Mouse (Mus musculus) layer of hippocampus, postnatal 36 days (tissue): ENCODE results near the gene Hmx2. TPM values are rescaled to one million over a fixed set of nuclear protein-coding genes. Genes with fewer than 3 reads are reported as not detected.

Experiments
- DNase-seq, 2 experiments: peaks; one replicate each; pipeline ENCODE4 v3.0.0; 2022
- total RNA-seq, 2 experiments: library from RNA; stranded (reverse); gene quantifications; 2 replicates each; pipeline ENCODE4 v1.2.3; 2021

Gene Hmx2
- total RNA-seq, 2 experiments from 2014 or later, result not detected

GRCm38 (mm10) chr7:131556541-131557271 is 8.1 kb downstream of the Hmx2 start:
- DNase-seq, result peak in 1 of 2 experiments; percentile 22

DNA sequence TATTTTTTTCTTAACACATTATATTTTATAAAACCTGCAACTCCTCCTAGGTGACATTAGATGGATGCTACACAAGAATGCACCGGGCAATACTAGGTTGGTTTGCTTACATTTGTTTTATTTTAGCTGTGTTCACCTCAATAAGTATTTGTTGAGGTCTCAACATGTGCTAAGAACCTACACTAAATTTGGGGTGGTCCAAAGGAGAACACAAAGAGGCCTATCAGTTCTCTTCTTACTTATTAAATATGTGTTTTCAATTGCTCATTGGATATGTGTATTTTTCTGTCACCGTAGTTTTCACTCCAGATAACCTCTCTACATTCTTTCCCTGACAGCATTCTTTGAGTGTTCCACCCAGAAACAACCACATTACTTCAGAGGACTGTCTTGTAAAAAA is 9.2 kb downstream of the Hmx2 start:
- DNase-seq, result no peak

- DNase-seq, result peak; percentile 90 to 91
Observed at GRCm38 (mm10) chr7:131559986-131560696, 11.6 kb downstream of the Hmx2 start, which contains the start of gene Bub3. Gene Bub3, plus strand, starts transcription at chr7:131560222.

- DNase-seq, result no peak
Observed at GRCm38 (mm10) chr7:131560697-131561042, 12.1 kb downstream of the Hmx2 start.

DNA sequence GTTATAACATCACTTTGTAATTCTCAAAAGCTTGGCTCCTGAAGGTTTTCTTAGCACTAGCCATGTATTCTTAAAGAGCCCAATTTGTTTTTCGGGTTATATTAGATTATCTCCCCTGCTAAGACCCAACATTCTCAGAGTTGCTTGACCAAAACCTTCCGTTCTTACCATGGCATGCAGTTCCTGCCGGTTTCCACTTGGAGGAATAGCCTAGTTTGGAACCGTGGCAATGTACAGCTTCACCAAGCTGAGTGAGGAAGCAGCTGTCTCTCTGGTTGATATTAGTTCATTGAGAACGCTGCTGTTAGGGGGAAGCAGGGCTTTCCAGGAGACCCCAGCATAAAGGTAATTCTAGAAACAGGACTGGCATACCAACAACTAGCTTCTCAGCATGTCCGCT is 26.7 kb downstream of the Hmx2 start:
- DNase-seq, result no peak

- no peak for DNase-seq
Observed at GRCm38 (mm10) chr7:131582178-131582577, 33.6 kb downstream of the Hmx2 start.

- no peak for DNase-seq
Observed at GRCm38 (mm10) chr7:131585551-131585950, 37.0 kb downstream of the Hmx2 start.

DNA sequence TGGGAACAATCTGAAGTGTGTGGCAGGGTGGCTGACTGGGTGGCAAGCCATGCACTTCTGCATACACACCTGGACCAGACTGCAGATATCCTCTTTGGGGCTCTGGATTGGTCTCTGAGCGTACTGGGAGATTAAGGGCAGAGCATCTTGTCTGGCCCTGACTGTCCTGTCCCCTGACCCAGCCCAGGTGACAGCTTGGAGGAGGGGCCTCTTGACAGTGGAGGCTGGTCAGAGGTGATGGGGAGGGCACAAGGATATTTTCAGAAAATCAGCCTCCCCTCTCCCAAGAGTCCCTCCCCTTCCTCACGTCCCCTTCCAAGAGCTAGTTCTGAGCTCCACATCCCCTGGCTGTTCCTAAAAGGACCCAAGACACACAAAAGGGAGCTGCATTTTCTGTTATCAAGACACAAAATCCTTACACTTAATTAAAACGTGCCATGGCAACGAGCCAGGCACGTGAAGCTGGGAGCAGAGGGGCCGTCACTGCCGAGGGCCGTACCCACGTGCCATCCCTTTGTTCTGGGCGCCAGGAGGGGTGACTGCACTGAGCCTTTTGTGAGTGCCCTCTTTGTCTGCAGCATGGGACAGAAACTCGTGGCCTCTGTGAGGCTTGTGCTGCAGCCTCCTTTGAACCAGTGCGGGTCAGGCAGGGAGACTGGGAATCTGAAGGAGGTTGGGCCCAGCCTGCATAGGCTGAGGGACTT is 49.4 kb downstream of the Hmx2 start:
- DNase-seq, result peak; percentile 10 to 12

GRCm38 (mm10) chr7:131598483-131598824 is 49.9 kb downstream of the Hmx2 start:
- peak; percentile 23 to 42 for DNase-seq

DNA sequence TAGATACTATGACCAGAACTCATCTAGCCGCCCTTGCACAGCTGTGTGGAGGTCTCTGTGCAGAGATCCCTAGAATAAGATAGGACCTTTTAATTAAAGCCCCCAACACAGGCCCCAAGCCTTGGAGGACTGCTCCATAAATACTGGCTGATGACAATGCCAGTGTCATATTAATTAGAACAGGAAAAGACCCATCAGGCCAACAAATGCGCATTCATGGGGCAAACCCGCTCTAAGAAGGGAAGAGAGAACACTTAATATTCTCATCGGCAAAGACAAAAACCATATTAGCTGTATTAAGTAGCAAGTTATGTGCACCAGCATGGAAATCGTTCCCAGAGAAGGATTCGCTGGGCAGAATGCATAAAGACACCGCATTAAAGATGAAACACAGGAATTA is 53.5 kb downstream of the Hmx2 start:
- DNase-seq, result no peak

GRCm38 (mm10) chr7:131603186-131603585 is 54.6 kb downstream of the Hmx2 start:
- no peak for DNase-seq

DNA sequence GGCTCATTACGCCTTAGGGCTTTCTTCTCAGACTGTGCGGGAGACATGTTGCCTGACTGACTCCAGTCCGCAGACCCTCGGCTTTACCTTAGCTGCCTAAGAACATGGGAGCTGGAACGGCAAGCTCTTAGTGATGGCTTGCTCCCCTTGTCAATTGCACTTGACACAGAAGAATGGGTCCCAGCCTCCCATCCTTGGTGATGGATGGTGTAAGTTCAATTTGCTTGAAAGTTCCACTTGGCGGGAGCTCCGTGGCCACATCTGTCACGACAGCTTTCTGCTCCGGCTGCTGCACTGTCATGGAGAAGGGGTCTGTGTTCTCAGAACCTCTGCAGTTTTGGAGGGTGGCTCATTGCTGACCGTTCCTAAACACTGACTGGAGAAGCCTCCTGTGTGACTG is 56.4 kb downstream of the Hmx2 start:
- DNase-seq, result no peak

DNA sequence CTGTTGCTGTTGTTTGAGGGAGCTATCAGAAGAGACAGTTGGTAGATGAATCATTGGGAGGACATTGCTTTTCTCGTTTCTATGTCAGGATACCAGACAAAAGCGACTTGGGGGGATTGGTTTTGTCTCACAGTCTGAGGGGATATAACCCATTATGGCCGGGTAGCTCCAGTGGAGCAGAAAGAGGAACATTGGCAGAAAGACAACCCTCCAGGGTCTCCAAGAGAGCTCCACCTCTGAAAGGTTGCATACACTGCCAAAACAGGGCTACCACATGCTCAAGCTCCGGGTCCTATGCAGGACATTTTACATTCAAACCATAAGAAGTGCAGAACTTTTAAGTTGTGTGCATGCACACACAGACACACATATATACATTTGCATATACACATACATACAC is 56.9 kb downstream of the Hmx2 start:
- no peak for DNase-seq

Other genes starting within 250 kb of the Hmx2 start
- not detected for gene Cuzd1, start 226.5 kb upstream of the Hmx2 start, total RNA-seq
- not detected for gene Fam24b, start 219.3 kb upstream of the Hmx2 start, total RNA-seq
- gene Fam24a, start 214.9 kb upstream of the Hmx2 start, total RNA-seq, result not detected
- 10 to 100 TPM; 24.0 to 29.3 TPM for gene 2310057M21Rik, start 186.0 kb upstream of the Hmx2 start, total RNA-seq
- 10 to 100 TPM; 50.0 to 56.9 TPM for gene Pstk, start 177.6 kb upstream of the Hmx2 start, total RNA-seq
- 10 to 100 TPM; 50.9 to 53.3 TPM for gene Ikzf5, start 138.3 kb upstream of the Hmx2 start, total RNA-seq
- 10 to 100 TPM; 81.1 to 84.4 TPM for gene Acadsb, start 138.2 kb upstream of the Hmx2 start, total RNA-seq
- gene Hmx3, start 5.9 kb upstream of the Hmx2 start, total RNA-seq, result not detected
- gene Bub3, start 11.4 kb downstream of the Hmx2 start, total RNA-seq, result 10 to 100 TPM; 57.4 to 61.9 TPM